Mouse (Mus musculus) cerebellum, adult 2 months (tissue): Measurements from ENCODE around the gene Rrh. TPM values are rescaled to one million over a fixed set of nuclear protein-coding genes. Genes with fewer than 3 reads are reported as not detected.
"Not testable (repeated sequence)": the region's sequence is repeated elsewhere in the genome, so short reads cannot be mapped to it uniquely, and the experiment has no call there.

Experiments used
- DNase-seq, 2 experiments: peaks; one replicate each; pipeline ENCODE4 v3.0.0; 2021
- H3K27ac ChIP-seq: fragments of 200-500 bp; 2 replicates; pipeline ENCODE4 v1.5.1; 2012; ENCODE audit warnings: low read length, control low read depth, inconsistent platforms; ENCODE audit not compliant: insufficient read depth
- H3K27me3 ChIP-seq: fragments of 200-500 bp; 2 replicates; pipeline ENCODE4 v1.6.1; 2012; ENCODE audit warnings: inconsistent platforms, mild to moderate bottlenecking, low read length, moderate library complexity; ENCODE audit not compliant: control insufficient read depth, insufficient read depth
- H3K4me1 ChIP-seq: fragments of 200-500 bp; 2 replicates; pipeline ENCODE4 v1.6.1; 2011; ENCODE audit warnings: low read length; ENCODE audit not compliant: control insufficient read depth, insufficient read depth
- H3K4me3 ChIP-seq: fragments of 200-500 bp; replicated peaks from 2 replicates; pipeline ENCODE3; 2011; ENCODE audit warnings: mild to moderate bottlenecking, low read depth, low read length, control low read depth; ENCODE audit not compliant: insufficient read depth
- CTCF ChIP-seq: fragments of 200-500 bp; IDR thresholded peaks from 2 replicates; pipeline ENCODE4 v1.5.1; 2011; ENCODE audit warnings: low read depth, mild to moderate bottlenecking, control low read depth, low read length, moderate library complexity, borderline replicate concordance; ENCODE audit not compliant: insufficient read depth
- POLR2A ChIP-seq: fragments of 200-500 bp; IDR thresholded peaks from 2 replicates; pipeline ENCODE4 v1.6.1; 2011; ENCODE audit warnings: low read length, control low read depth, borderline replicate concordance; ENCODE audit not compliant: insufficient read depth
- WGBS: fragments of 180-500 bp; shearing (Covaris S2); methylation state at CpG from one replicate; pipeline ENCODE4 v1.1.7; 2018; 5-methylcytosine and 5-hydroxymethylcytosine counted together
- polyA plus RNA-seq: library from polyadenylated mRNA; depleted of rRNA; stranded (reverse); fragments of >200 nt; gene quantifications from 2 replicates; pipeline ENCODE4 v1.2.3, GENCODE M21; 2012; rRNA removed

The Rrh gene
- polyA plus RNA-seq, 1 experiment, result 0.77 TPM

GRCm38 (mm10) chr3:129771210-129771609 is 51.2 kb downstream of the Rrh start:
- Histone ChIP-seq H3K4me3 (no peak overlapping the region), H3K27me3 (no peaks in the 10 kb centered on the region), H3K27ac (no peak overlapping the region), H3K4me1 (no peaks in the 10 kb centered on the region)
- no peak for DNase-seq
- 75% methylated on average over 6 of the region's 6 CpGs for WGBS
- TF ChIP-seq CTCF (no peak), POLR2A (no peak)

GRCm38 (mm10) chr3:129766971-129767794 is 55.2 kb downstream of the Rrh start:
- no peak for DNase-seq
- 72% methylated on average over 10 of the region's 10 CpGs for WGBS
- Histone ChIP-seq H3K27me3 (no peaks in the 10 kb centered on the region), H3K4me1 (no peaks in the 10 kb centered on the region), H3K4me3 (no peak overlapping the region), H3K27ac (no peak overlapping the region)
- TF ChIP-seq CTCF, result no peak
- TF ChIP-seq POLR2A, result no peak

GRCm38 (mm10) chr3:129766106-129766505 is 56.3 kb downstream of the Rrh start:
- 80% methylated on average over 4 of the region's 4 CpGs for WGBS

GRCm38 (mm10) chr3:129757599-129757998 is 64.8 kb downstream of the Rrh start:
- not testable (repeated sequence) for H3K4me1 ChIP-seq, DNase-seq, H3K27me3 ChIP-seq, H3K4me3 ChIP-seq, H3K27ac ChIP-seq
- 83% methylated on average over 1 of the region's 1 CpGs for WGBS

More at GRCm38 (mm10) chr3:129766106-129766505, 56.3 kb downstream of the Rrh start:
- no peak for TF ChIP-seq CTCF
- no peak for TF ChIP-seq POLR2A
- Histone ChIP-seq H3K27me3 (no peaks in the 10 kb centered on the region), H3K4me1 (no peaks in the 10 kb centered on the region), H3K27ac (no peak overlapping the region), H3K4me3 (no peak overlapping the region)
- DNase-seq, result no peak

- 6% methylated on average over 20 of the region's 20 CpGs for WGBS
- no peak for TF ChIP-seq CTCF
- TF ChIP-seq POLR2A, result no peak
- Histone ChIP-seq H3K4me3 (peak within 1 kb of the TSS; percentile 47), H3K27ac (no peak within 1 kb of the TSS), H3K27me3 (no peaks in the 10 kb centered on the region), H3K4me1 (no peaks in the 10 kb centered on the region)
- peak in 1 of 2 experiments; percentile 4 for DNase-seq
Observed at GRCm38 (mm10) chr3:129754650-129755604, 67.5 kb downstream of the Rrh start, which contains the start of gene Egf. Gene Egf, minus strand, starts transcription at chr3:129755316.

Other genes starting within 250 kb of the Rrh start
- gene Egf, start 67.3 kb downstream of the Rrh start, polyA plus RNA-seq, result 3.2 and 3.6 TPM in 2 replicates
- 0.29 and 0.46 TPM in 2 replicates for gene Lrit3, start 18.6 kb downstream of the Rrh start, polyA plus RNA-seq
- 33.8 and 38.3 TPM in 2 replicates for gene Gar1, start 8.8 kb upstream of the Rrh start, polyA plus RNA-seq
- 0.06 and 0.15 TPM in 2 replicates for gene Cfi, start 13.3 kb upstream of the Rrh start, polyA plus RNA-seq
- 30.8 and 32.3 TPM in 2 replicates for gene Pla2g12a, start 56.0 kb upstream of the Rrh start, polyA plus RNA-seq
- gene Casp6, start 78.8 kb upstream of the Rrh start, polyA plus RNA-seq, result 6.7 and 8.0 TPM in 2 replicates
- 1.7 and 2.7 TPM in 2 replicates for gene Mcub, start 147.6 kb upstream of the Rrh start, polyA plus RNA-seq
- gene Sec24b, start 239.0 kb upstream of the Rrh start, polyA plus RNA-seq, result 65.8 and 69.6 TPM in 2 replicates